Mouse (Mus musculus) left cerebral cortex, postnatal 14 days (tissue): ENCODE results near the gene Rcbtb2. TPM values are rescaled to one million over a fixed set of nuclear protein-coding genes. Genes with fewer than 3 reads are reported as not detected.

Experiments
- DNase-seq, 2 experiments: peaks; one replicate each; pipeline ENCODE4 v3.0.0; 2021 to 2022; ENCODE audit warnings: low spot score in 2 of 2, mixed read lengths in 1 of 2
- intact Hi-C: fragments of 180-260 bp; cut with DNase I; formaldehyde crosslinking; loops from one replicate; pipeline ENCODE4 v1.15.1; 2025
- total RNA-seq, 2 experiments: library from RNA; stranded (reverse); gene quantifications; 2 replicates each; pipeline ENCODE4 v1.2.3; 2021

The Rcbtb2 gene
- total RNA-seq, 2 experiments from 2014 or later: 20.5 to 22.8 TPM

DNA sequence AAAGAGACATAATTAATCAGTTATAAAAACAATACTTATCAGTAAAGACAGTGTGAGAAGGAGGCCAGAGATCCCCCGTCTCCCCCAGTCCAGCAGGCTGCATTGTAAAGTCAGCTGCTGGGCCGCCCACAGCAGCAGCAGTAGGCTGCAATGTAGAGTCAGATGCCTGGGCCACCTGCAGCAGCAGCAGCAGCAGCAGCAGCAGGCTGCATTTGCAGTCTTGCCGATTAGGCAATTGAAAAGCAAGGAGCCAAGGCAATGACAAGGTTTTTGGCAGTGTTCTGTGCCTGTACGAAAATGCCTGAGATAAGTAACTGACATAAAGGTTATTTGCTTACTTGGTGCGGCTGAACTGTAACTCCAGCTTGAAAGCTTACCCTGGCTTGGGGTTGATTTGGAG, 53.4 kb downstream of the Rcbtb2 start:
- DNase-seq: no peak
- intact Hi-C loops: no loop called here

DNA sequence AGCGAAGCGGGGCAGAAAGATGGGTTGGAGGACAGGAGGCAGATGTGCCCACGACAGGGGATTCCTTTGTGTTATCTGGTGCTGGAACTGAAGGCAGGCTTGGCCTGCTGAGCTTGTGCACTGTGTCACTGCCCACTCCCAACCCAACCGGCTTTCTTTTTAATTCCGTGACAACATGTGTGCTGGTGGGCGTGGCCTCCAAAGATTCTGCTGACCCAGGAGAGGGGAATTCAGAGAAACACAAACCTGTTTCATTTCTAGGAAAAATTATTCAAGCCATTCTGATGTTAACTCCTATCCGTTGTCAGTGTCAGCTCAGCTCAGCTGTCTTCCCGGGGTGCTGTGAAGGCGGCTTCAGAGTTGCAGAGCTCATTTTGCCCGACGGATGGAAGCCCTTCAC, 55.1 kb downstream of the Rcbtb2 start:
- no peak for DNase-seq
- intact Hi-C loops: no loop called here

DNA sequence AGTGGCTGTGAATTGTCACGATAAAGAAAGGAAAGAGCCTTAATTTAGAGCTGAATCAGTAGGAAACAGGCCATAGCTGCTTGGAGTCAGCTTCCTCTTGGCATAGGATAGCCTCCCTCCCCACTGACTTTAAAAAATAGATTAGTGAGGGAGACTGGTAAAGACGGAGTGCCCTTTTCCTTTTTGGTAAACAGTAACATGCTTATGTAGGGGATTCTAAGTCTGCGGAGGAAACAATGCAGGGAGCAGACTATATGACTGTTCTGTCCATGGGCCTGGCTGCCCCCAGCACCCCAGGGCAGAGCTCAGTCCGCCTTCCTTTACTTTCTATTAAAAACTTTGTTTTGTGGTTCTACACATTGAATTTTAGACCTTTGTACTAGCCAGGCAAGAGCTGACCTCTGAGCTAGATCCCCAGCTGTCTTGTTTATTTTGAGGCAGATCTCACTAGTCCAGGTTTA, 56.4 kb downstream of the Rcbtb2 start:
- DNase-seq: no peak
- intact Hi-C loops: no loop called here

DNA sequence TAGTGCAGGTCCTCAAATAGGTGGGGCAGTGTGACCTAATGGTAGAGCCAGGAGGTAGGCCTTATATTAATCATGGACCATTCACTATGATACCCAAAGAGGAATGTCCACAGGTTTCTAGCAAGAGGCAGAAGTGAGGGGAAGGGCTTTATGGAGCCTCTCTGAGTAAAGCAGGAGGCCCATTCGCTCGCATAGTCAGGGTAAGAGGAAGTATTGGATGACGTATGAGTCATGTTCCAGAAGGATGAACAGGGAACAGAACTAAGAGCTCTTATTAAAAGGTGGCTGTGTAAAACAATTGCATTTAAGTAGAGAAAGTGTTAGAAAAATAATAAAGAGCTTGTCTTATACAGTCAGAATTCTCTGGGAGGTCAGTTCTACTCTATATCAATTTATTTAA, 57.8 kb downstream of the Rcbtb2 start:
- DNase-seq: no peak
- intact Hi-C loops: no loop called here

DNA sequence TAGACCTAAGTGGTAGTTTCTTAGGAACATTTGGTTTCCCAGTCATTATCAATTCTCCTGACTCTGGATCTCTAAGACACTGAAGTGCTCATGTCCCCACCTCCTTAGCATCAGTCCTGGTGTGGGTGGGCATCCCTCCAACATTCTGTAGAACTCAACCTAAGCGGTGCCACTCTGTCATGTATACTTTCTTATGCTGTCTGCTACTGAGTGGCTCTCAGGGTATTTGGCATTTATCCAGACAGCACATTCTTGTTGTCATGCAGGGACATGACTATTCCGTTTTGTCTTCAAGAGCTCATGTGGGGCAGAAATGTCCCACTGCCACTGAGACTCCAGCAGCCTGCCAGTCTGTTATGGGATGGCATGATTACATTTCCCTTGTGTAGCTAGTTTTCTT, 58.3 kb downstream of the Rcbtb2 start:
- intact Hi-C loops: no loop called here
- DNase-seq: no peak

DNA sequence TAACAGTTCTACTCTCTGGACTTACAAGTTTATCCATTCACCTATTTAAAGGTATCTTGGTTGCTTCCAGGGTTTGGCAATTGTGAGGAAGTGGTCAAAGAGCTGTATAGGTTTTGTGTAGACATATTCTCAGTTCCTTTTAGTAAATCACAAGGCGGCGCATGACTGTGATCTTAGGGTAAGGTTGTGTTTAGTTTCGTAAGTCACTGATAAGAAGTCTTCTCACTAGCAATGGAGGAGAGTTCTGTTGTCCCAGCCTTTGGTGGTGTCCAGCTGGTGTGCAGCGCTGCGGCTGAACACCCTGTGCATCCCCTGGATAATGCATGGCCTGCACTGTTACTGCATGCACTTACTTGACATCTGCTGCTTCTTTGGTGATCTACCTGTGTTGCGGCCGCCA, 64.0 kb downstream of the Rcbtb2 start:
- no peak for DNase-seq
- intact Hi-C loops: no loop called here

DNA sequence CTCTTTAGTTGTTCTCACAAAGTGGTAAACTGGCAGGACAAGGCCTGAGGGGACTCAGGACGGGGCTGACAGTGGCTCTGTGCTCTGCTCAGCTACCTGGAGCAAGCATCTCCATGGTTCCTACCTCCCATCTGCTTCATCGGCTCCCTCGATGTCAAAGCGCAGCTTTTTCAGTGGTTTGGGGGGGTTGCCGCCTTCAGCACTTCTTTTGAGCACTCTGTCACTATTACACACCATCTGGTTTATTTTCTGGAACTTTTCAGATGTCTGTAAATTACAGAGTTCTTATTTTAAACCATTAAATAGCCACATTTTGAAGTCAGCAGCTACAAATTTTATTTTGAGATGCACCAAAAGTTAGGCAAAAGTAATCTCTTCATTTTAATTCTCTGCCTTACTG, 76.2 kb downstream of the Rcbtb2 start:
- intact Hi-C loops: no loop called here
- DNase-seq: peak in 1 of 2 experiments; percentile 13

DNA sequence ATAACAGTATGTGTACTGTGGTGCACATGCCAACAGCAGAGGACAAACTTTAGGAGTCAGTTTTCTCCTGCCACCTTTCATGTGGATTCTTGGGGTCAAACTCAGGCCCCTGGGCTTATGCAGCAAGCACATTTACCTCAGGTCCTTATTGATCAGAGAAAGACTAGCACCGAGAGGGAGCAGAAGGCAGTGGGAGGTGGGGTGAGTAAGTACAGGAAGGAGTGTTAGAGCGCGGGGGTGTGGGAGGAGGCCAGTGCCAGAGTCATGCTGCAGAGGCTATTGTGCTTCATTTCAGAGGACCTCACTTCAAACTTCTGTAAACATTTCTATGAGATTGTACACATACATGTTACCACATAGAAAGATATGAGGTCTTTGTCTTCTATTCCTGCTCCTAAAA, 78.6 kb downstream of the Rcbtb2 start:
- DNase-seq: no peak
- intact Hi-C loops: no loop called here

DNA sequence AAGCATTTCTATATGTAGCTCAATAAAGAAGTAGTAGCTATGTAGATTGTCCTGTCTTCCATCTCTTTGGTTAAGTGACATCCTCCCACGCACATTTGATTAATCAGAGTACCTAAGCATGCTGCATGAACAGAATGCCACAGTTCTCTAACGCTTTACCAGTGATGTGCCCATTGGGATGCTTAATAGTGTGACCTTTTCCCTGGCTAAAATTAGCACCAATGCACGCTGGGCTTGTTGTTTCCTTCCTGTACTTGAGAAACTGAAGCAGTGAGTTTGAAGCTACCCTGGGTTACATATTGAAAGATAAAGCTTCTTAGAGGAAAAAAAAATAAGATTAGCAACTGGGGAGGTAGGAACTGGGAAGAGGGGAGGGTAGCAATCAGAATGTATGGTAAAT, 81.2 kb downstream of the Rcbtb2 start:
- intact Hi-C loops: no loop called here
- DNase-seq: no peak

DNA sequence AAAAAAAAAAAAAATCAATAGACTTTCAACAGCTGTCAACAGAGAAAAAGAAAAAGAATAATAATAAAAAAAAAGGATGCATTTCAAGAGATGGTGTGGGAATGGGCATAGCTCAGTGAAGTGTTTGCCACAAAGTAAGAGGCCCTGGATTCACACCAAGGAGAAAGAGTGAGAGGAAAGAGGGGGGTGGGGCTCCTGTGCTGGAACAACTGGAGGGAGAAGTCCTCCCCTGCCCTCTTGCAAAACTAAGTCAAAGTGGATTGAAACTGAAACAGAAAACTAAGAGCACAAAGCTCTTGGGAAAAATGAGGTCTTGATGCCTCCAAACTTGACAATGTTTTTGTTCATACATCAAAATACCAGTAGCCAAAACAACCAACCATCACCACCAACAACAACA, 86.4 kb downstream of the Rcbtb2 start:
- intact Hi-C loops: no loop called here
- no peak for DNase-seq

DNA sequence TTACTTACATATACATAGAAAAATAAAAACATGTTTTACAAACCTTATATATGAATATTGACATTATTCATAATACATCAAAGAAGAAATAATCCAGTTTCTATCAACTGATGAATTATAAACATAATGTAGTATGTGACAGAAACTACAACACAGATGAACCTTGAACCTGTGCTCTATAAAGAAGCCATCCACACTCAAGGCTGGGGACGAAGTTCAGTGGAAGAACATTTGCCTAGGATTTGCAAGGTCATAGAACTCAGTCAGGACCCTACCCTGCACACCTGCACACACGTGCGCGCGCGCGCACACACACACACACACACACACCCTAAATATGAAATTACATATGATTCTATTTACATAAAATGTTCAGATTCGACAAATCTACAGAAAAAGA, 87.4 kb downstream of the Rcbtb2 start:
- DNase-seq: no peak
- intact Hi-C loops: no loop called here

DNA sequence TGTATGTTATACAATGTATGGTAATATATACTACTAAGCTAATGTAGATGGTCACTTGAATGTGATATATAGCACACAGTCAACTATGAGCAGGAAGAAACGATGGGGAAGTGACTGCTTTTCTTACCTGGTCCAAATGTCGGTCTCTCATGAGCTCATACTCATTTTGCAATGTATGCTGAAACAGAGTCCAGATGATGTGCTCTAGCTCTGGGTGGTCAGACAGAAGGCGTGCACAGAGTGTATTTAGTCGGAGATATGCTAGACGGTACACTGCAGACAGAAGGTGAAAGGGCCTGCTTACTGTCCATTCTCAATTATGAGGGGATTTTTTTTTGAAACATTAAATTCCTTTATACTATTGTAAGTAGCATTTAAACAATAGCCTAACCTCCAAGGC, 88.6 kb downstream of the Rcbtb2 start:
- no peak for DNase-seq
- intact Hi-C loops: no loop called here

DNA sequence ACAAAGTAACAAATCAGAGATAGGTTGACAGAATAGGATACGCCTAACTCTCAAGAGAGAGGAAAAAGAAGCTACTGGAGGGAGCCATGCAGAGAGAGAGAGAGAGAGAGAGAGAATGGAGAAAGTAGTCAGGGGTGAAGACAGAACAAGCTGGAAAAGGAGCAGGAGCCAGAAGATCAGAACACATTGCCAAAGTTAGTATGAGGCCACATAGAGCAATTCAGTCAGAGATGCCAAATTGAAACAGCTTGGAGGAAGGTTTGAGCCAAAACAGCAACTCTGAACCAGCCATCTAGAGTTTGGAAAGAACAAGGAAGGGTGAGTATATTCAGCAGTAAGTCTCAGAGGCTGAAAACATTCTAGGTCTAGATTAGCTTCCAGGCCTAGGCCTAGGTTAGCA, 94.2 kb downstream of the Rcbtb2 start:
- DNase-seq: no peak
- intact Hi-C loops: no loop called here

DNA sequence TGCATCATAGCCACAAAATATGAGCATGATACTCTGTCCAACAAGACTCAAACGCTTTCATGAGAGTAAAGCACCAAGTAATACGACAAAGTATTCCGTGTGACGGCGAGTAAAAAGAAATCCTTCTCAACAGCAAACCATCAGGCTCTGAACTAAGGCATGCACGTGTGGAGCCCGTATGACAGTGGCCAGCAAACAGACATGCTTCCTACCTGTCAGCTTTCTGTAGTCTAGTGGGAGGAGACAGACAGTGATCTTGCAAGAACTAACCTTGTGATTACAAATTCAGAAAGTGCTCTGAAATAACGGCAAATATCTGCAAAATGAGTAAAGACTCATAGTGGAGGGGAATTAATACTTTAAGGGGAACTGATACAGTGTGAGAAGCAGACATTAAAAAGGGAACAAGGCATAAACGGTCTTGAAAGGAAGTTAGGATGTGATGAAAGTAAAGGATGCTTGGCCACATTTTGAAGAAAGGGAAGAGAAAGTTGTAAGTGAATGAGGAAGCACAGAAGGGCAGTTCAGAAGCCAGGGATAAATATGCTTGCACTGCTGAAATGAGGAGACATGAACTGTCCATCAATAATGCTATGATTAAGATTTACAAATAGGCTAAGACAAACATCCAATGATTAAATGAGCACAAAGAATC, 99.6 kb downstream of the Rcbtb2 start:
- intact Hi-C loops: no loop called here
- no peak for DNase-seq

DNA sequence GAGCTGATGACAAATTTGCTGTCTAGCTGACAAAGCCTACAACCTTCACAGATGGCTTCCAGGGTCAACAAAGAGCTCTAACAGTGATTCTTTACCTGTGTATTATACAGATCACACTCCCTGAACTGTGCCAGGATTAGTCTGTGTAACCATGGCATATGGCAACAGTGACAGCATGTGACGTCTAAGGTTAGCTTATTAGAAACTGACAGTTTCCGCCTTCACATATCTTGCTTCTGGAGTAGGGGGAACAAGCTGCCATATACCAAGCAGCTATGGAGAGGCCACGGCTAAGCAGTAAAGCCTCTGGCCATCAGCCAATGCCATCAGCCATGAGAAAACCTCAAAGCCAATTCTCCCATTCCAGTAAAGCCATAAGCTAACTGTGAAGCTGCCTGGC, 103.5 kb downstream of the Rcbtb2 start:
- intact Hi-C loops: no loop called here

DNA sequence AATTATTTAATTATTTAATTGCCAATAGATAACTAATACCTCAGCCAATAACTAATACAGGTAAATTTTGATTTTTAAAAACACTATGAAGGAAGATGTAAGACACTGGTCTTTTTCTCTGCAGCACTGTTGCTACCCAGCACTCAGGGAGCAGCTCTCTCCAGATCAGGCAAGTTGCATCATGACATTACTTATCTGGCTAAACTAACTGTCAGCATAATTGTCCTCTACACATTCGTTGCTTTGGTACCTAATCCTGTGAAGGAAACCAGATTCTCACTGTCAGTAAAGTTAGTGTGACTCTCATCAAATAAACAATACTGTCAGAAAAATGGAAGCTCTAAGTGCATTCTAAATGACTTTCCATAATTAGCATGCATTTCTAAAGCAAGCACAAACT, 104.0 kb downstream of the Rcbtb2 start:
- intact Hi-C loops: no loop called here
- DNase-seq: no peak

More for the DNA sequence above, 103.5 kb downstream of the Rcbtb2 start:
- DNase-seq: no peak

DNA sequence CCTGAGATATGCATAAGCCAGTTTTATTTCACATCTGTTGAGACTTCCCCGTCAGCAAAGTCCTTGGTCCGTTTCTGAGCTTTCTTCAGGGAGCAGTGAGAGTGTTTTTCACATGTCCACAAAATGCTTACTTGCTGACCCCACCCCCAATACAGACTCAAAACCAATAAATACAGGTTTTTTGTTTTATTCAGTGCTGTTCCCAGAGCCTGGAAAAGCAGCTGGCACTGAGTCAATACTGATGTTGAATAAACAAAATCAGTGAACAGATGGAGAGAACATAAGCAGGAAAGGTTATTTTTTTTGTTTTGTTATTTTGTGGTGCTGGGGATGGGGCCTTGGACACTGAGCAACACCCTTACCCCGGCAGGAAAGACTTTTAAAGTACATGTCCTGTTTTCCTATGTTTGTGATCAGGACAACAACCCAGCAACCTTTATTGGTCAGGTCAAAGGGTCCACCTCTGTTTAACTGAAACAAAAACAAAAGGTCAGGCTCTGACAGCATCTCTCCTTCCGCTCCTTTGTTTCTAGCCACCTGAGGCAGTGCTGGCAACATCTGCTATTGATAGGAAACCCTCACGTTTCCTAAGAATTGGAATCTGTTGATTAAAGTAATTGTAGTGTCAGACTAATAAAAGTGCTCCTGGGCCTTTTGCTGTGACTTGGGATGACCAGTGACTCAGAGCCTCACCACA, 108.6 kb downstream of the Rcbtb2 start:
- intact Hi-C loops: no loop called here
- DNase-seq: no peak

DNA sequence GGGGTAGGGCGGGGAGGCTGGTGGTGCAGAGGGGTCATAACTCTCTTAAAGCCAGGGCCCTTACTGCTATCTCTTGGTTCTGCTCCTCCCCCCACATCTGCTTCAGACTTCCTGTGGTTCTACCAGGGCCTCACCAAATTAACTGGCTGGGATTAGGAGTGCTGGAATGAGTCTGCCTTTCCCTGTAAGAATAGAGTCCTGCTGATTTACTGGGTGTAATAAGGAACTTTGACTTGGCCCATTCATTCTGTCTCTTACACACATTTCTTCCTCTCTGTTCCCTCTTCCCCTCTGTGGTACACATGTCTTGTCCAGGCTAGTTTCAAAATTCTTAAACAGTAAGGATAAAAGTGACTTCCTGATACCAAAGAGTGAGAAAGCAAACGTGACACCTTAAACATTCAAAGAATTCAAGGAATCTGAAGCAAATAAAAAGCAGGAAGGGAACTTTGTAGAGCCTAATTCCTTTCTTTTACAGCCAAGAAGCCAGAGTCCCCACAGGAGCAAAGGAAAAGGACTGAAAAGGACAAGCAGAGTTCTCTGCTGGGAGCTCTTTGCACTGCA, 111.7 kb downstream of the Rcbtb2 start:
- intact Hi-C loops: loop anchor here (5.0 kb wide), 1 partner anchor 92 kb away; no protein-coding TSS in a partner anchor

DNA sequence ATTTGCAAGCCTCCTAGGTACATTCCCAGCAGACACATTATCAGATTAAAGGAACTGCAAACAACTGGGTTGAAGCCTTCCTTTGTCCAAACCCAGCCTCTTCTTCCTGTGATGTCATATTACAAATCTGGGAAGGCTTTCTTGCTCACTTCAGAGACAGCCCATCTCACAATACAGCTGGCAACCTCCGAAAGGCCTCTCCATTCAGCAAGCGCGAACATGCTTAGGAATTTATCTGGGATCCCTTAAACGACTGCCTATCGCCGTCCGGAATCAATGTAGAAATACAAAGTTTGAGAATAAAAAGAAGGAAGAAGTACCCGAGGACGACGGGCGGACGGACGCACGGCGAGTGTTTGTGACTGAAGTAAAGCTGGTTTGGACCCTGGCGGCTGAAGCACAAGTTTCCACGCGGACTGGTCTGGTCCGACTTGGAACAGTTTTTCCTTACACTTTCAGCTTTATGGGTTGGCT, 115.0 kb downstream of the Rcbtb2 start, which contains the start of gene Lpar6:
Lpar6 (plus strand) TSS at position 48 of the 474 bp plus-strand sequence.
- intact Hi-C loops: loop anchor here (5.0 kb wide), 1 partner anchor 96 kb away; no protein-coding TSS in a partner anchor
- DNase-seq: peak; percentile 14 to 32

More for the DNA sequence above, 111.7 kb downstream of the Rcbtb2 start:
- DNase-seq: no peak

DNA sequence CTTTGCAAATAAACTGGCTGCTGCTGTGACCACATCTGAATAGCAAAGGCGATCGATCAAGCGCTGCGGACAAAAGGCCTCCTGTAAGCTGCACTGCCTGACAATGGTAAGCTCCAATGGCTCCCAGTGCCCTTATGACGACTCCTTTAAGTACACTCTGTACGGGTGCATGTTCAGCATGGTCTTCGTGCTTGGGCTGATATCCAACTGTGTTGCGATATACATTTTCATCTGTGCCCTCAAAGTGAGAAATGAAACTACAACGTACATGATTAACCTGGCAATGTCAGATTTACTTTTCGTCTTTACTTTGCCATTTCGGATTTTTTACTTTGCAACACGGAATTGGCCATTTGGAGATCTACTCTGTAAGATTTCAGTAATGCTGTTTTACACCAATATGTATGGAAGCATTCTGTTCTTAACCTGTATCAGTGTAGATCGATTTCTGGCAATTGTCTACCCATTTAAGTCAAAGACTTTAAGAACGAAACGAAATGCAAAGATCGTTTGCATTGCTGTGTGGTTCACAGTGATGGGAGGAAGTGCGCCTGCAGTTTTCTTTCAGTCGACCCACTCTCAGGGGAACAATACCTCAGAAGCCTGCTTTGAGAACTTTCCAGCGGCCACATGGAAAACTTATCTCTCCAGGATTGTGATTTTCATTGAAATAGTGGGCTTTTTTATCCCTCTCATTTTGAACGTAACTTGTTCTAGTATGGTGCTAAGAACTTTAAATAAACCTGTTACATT, 115.8 kb downstream of the Rcbtb2 start:
- no peak for DNase-seq
- intact Hi-C loops: loop anchor here (5.0 kb wide), 1 partner anchor 96 kb away; no protein-coding TSS in a partner anchor
